ENCODE assay signal across 9 mouse cellular contexts in the genomic region with DNA sequence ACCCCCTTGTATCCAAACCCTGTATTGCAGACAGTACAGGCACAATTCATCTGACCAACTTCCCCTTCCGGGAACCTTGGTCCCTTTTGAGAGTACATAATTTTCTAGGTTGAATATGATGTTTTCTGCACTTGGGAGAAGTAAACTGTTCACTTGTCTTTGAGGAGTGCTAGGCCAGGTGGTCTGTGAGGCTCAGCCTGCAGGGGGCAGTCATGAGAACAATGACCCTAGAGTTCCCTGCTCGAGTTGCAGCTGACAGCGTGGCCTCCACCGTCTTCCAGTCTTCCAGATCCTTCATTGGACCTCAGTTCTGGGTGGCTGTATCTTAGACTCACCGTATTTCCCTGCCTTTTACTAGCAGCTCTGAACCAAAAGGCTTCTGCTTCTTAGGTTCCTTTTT. TPM values are rescaled to one million over a fixed set of nuclear protein-coding genes. Genes with fewer than 3 reads are reported as not detected.
A peak's percentile ranks its signal among the peaks of the same experiment; 100 is the strongest.
DNase-seq lines count a peak whose midpoint lies in the region; ATAC-seq lines count a peak whose summit lies in the region.
"Had no signal": no experiment of that assay in that cellular context is flagged by ENCODE, and none has a peak within 500 bp of the region (broad histone marks: within the 10 kb centered on the region; RNA-seq: fewer than 3 reads in every experiment).

No protein-coding gene starts in this region.

- no peaks in the 10 kb centered on the region for H3K36me3 ChIP-seq in hindbrain, embryonic 11.5 days (ENCODE audit: control insufficient read depth, insufficient read depth, low read length)
- H3K36me3 ChIP-seq in hindbrain, embryonic 12.5 days = no peaks in the 10 kb centered on the region
- H3K36me3 ChIP-seq in embryonic facial prominence, embryonic 11.5 days (replicated peaks; ENCODE audit: control insufficient read depth, insufficient read depth, low read depth, low read length) = no peaks in the 10 kb centered on the region
- H3K36me3 ChIP-seq: embryonic facial prominence, embryonic 13.5 days had no signal

- ATAC-seq in hindbrain, embryonic 11.5 days (ENCODE audit: low FRiP score) = no peak
- ATAC-seq in hindbrain, embryonic 12.5 days (ENCODE audit: low FRiP score) = no peak
- ATAC-seq in embryonic facial prominence, embryonic 11.5 days (replicated peaks; ENCODE audit: insufficient number of reproducible peaks, low FRiP score, low TSS enrichment, low read depth) = no peak

- H3K9ac ChIP-seq in hindbrain, embryonic 11.5 days (ENCODE audit: low read depth, low read length) = no peak overlapping the region
- no peak overlapping the region for H3K9ac ChIP-seq in hindbrain, embryonic 12.5 days
- H3K9ac ChIP-seq in embryonic facial prominence, embryonic 11.5 days (replicated peaks; ENCODE audit: low read length) = no peak overlapping the region
- H3K9ac ChIP-seq: embryonic facial prominence, embryonic 13.5 days had no signal

- WGBS in hindbrain, embryonic 11.5 days = 30% methylated on average over 5 of the region's 5 CpGs
- 24% methylated on average over 5 of the region's 5 CpGs for WGBS in hindbrain, embryonic 12.5 days
- WGBS in embryonic facial prominence, embryonic 11.5 days = 26% methylated on average over 5 of the region's 5 CpGs

- no peaks in the 10 kb centered on the region for H3K9me3 ChIP-seq in hindbrain, embryonic 11.5 days (ENCODE audit: control insufficient read depth, low read length)
- no peaks in the 10 kb centered on the region for H3K9me3 ChIP-seq in hindbrain, embryonic 12.5 days (replicated peaks)
- no peaks in the 10 kb centered on the region for H3K9me3 ChIP-seq in embryonic facial prominence, embryonic 11.5 days (replicated peaks; ENCODE audit: control insufficient read depth, low read length)
- H3K9me3 ChIP-seq: embryonic facial prominence, embryonic 13.5 days had no signal

- H3K27ac ChIP-seq in hindbrain, embryonic 11.5 days (ENCODE audit: low read depth, low read length) = no peak overlapping the region
- no peak overlapping the region for H3K27ac ChIP-seq in hindbrain, embryonic 12.5 days
- no peak overlapping the region for H3K27ac ChIP-seq in embryonic facial prominence, embryonic 11.5 days (replicated peaks; ENCODE audit: low read depth, low read length)
- H3K27ac ChIP-seq: embryonic facial prominence, embryonic 13.5 days had no signal

- peaks cover 25% of the 10 kb centered on the region for H3K27me3 ChIP-seq in hindbrain, embryonic 11.5 days (ENCODE audit: control insufficient read depth, insufficient read depth, low read length)
- peaks cover 31% of the 10 kb centered on the region for H3K27me3 ChIP-seq in hindbrain, embryonic 12.5 days
- H3K27me3 ChIP-seq in embryonic facial prominence, embryonic 11.5 days (ENCODE audit: control insufficient read depth, insufficient read depth, low read length) = peaks cover 21% of the 10 kb centered on the region

- H3K4me1 ChIP-seq in hindbrain, embryonic 11.5 days (replicated peaks; ENCODE audit: control insufficient read depth, insufficient read depth, low read length) = 0 out of 2 replicates have a peak, but pooled peaks cover 4% of the 10 kb centered on the region
- H3K4me1 ChIP-seq in hindbrain, embryonic 12.5 days = peaks cover 56% of the 10 kb centered on the region
- H3K4me1 ChIP-seq in embryonic facial prominence, embryonic 11.5 days (ENCODE audit: control insufficient read depth, insufficient read depth, low read length) = no peaks in the 10 kb centered on the region

- no peak overlapping the region for H3K4me3 ChIP-seq in hindbrain, embryonic 11.5 days (ENCODE audit: low read depth, low read length)
- H3K4me3 ChIP-seq in hindbrain, embryonic 12.5 days = no peak overlapping the region
- H3K4me3 ChIP-seq in embryonic facial prominence, embryonic 11.5 days (ENCODE audit: low read depth, low read length) = no peak overlapping the region
- H3K4me3 ChIP-seq: embryonic facial prominence, embryonic 13.5 days had no signal

- peak; percentile 80 for DNase-seq in hindbrain, embryonic 11.5 days (ENCODE audit: low spot score)
- DNase-seq in CD4-positive helper T cell, adult 2 months (ENCODE audit: low read depth, low spot score) = peak; percentile 62
- peak; percentile 78 for DNase-seq in adrenal gland, postnatal 10 days
- DNase-seq in embryonic facial prominence, embryonic 11.5 days (ENCODE audit: low spot score) = peak; percentile 73
- DNase-seq in kidney, postnatal 36 days = peak; percentile 62 to 85
- DNase-seq in natural killer cell, adult 2 months (ENCODE audit: low spot score in 2 of 2) = peak; percentile 30 to 63
- DNase-seq in frontal cortex, postnatal 14 days (ENCODE audit: low spot score in 2 of 2) = no peak

- H3K4me2 ChIP-seq in hindbrain, embryonic 11.5 days (replicated peaks; ENCODE audit: low read depth, low read length) = no peak overlapping the region
- no peak overlapping the region for H3K4me2 ChIP-seq in hindbrain, embryonic 12.5 days (replicated peaks)
- no peak overlapping the region for H3K4me2 ChIP-seq in embryonic facial prominence, embryonic 11.5 days (ENCODE audit: low read depth, low read length)
- H3K4me2 ChIP-seq: embryonic facial prominence, embryonic 13.5 days had no signal

RNA-seq across cellular contexts. Expression of gene Sema7a, which starts 4.7 kb away (rescaled TPM):
- polyA plus RNA-seq in hindbrain, embryonic 11.5 days (2014; fragmentation: Nextera tagmentation; extraction: Ambion mirVana) = 2.0 and 3.6 TPM in 2 replicates
- polyA plus RNA-seq in hindbrain, embryonic 12.5 days (2016; fragmentation: Nextera tagmentation; extraction: Ambion mirVana) = 1.0 and 1.7 TPM in 2 replicates
- 10 to 100 TPM; 18.0 to 19.8 TPM for total RNA-seq in adrenal gland, postnatal 10 days (2021)
- 0.24 and 0.68 TPM in 2 replicates for polyA plus RNA-seq in embryonic facial prominence, embryonic 11.5 days (2014; fragmentation: Nextera tagmentation; extraction: Ambion mirVana)

RNA-seq across cellular contexts. Expression of gene Ubl7, which starts 33.8 kb away (rescaled TPM):
- polyA plus RNA-seq in hindbrain, embryonic 11.5 days (2014; fragmentation: Nextera tagmentation; extraction: Ambion mirVana) = 121 and 122 TPM in 2 replicates
- 143 and 144 TPM in 2 replicates for polyA plus RNA-seq in hindbrain, embryonic 12.5 days (2016; fragmentation: Nextera tagmentation; extraction: Ambion mirVana)
- 10 to 100 TPM; 71.2 to 74.8 TPM for total RNA-seq in adrenal gland, postnatal 10 days (2021)
- polyA plus RNA-seq in embryonic facial prominence, embryonic 11.5 days (2014; fragmentation: Nextera tagmentation; extraction: Ambion mirVana) = 115 and 123 TPM in 2 replicates

Comparison
In these comparisons a context has a peak if more than half of its experiments do, and no peak if none do; other contexts are left out.
1. DNase-seq: peak in hindbrain, embryonic 11.5 days (single experiment), CD4-positive helper T cell, adult 2 months (single experiment), adrenal gland, postnatal 10 days (single experiment), embryonic facial prominence, embryonic 11.5 days (single experiment), kidney, postnatal 36 days (2 of 2) and natural killer cell, adult 2 months (2 of 2); none in frontal cortex, postnatal 14 days (0 of 2).